Mouse (Mus musculus) layer of hippocampus, adult 2 months (tissue): ENCODE measurements at regions not wholly inside any gene's neighbourhood (a gene's known extent, or its start where the extent isn't known, plus 50 kb on each side); places are given as distances from the start of the nearest gene placed in this dataset.
"Not testable (repeated sequence)": the region's sequence is repeated elsewhere in the genome, so short reads cannot be mapped to it uniquely, and the experiment has no call there.

Experiments used
- DNase-seq, 2 experiments: peaks; one replicate each; pipeline ENCODE4 v3.0.0; 2022; ENCODE audit warnings: low spot score in 2 of 2
- H3K27ac ChIP-seq: fragments of 200-600 bp; 2 replicates; pipeline ENCODE4 v1.8.1; 2022
- H3K4me3 ChIP-seq: fragments of 200-600 bp; 2 replicates; pipeline ENCODE4 v1.8.1; 2022; ENCODE audit warnings: mild to moderate bottlenecking
- CTCF ChIP-seq: fragments of 200-600 bp; conservative IDR thresholded peaks from 2 replicates; pipeline ENCODE4 v1.8.1; 2022; ENCODE audit warnings: antibody characterized with exemption, mild to moderate bottlenecking, moderate library complexity

DNA sequence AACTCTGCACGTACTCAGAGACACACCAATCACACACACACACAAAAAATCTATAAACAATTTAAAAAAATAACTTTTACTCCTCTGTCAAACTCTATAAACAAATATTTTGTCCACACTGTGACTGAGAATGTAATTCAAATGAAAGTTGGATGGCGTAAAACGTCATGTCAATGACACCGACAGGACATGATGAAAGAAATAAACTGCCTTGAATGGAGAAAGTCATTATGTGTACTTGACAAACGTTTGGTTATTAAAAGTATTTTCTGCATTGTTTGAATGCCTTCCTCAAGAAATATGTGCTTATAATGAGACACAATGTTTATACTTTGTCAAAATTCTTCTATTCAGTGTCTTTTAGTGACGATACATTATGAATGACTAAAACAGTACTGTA, 1171.6 kb upstream of the Pcdh20 start:
- no peak for DNase-seq
- no peak for TF ChIP-seq CTCF
- H3K4me3 ChIP-seq = no peak overlapping the region
- H3K27ac ChIP-seq = no peak overlapping the region

GRCm38 (mm10) chr14:89639322-89639721, 1168.1 kb upstream of the Pcdh20 start:
- TF ChIP-seq CTCF = no peak
- peak in 1 of 2 experiments; percentile 7 for DNase-seq
- Histone ChIP-seq H3K27ac (no peak overlapping the region), H3K4me3 (no peak overlapping the region)

GRCm38 (mm10) chr14:89636689-89637088, 1165.5 kb upstream of the Pcdh20 start:
- no peak overlapping the region for H3K4me3 ChIP-seq
- H3K27ac ChIP-seq = no peak overlapping the region
- no peak for DNase-seq
- TF ChIP-seq CTCF = no peak

GRCm38 (mm10) chr14:89634559-89635124, 1163.4 kb upstream of the Pcdh20 start:
- Histone ChIP-seq H3K4me3 (no peak overlapping the region), H3K27ac (no peak overlapping the region)
- no peak for TF ChIP-seq CTCF
- DNase-seq = no peak

- H3K27ac ChIP-seq = no peak overlapping the region
- no peak for TF ChIP-seq CTCF
- no peak overlapping the region for H3K4me3 ChIP-seq
- no peak for DNase-seq
Measured at GRCm38 (mm10) chr14:89633654-89634053, 1162.5 kb upstream of the Pcdh20 start.

DNA sequence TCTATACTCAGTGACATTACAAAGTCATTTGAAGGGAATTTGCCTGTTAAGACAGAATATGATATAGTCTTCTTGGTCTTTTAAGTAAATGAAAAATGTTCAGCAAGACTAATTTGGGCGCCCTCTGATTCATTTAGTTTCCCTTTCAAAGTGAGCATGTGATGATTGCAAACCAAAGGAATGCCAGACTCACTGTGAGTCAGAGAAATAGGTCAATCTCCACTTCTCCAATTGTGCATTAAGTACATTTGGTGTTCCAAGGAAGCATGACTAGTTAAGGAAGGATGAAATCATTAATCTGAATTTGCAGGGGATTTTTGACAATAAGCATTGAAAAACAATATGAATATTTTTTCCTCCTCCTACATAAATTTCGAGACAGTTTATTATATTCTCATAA, 1139.5 kb upstream of the Pcdh20 start:
- Histone ChIP-seq H3K4me3 (no peak overlapping the region), H3K27ac (no peak overlapping the region)
- DNase-seq = no peak
- TF ChIP-seq CTCF = no peak

DNA sequence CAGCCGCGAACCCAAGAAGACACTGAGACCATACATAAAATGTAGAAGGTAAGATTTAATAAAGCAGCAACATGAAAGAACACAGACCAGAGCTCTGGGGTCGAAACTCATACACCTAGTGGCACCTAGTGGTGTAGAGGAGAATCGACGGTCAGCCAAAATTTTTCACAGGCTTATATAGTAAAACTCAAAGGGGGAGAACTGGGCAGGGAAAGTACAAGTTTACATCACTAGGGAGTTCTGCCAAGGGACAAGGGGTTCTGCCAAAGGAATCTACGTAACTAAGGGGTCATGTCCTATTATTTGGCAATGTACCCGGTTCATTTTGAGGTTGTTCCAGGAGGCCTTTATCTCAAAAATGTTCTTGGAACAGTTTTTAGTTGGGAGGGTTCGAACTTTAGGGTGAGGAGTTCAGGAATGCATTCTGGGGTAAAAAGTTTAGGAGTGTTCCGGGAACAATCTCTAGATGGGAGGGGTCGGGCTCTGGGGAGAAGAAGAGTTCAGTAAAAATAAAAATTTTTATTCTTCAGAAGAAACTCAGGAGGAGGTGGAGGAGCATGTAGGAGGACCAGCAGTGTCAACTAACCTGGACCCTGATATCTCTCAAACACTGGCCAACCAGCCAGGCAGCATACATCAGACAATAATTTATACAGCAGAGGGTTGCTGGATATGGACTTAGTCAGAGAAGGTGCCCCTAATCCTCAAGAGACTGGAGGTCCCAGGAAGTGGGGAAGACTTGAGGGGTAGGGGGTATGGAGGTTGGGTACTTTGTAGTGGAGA, 1138.7 kb upstream of the Pcdh20 start:
- not testable (repeated sequence) for H3K4me3 ChIP-seq, DNase-seq, H3K27ac ChIP-seq
- peak; percentile 42 for TF ChIP-seq CTCF

GRCm38 (mm10) chr14:89607550-89607949, 1136.4 kb upstream of the Pcdh20 start:
- H3K4me3 ChIP-seq = no peak overlapping the region
- no peak for TF ChIP-seq CTCF
- no peak for DNase-seq
- H3K27ac ChIP-seq = no peak overlapping the region

DNA sequence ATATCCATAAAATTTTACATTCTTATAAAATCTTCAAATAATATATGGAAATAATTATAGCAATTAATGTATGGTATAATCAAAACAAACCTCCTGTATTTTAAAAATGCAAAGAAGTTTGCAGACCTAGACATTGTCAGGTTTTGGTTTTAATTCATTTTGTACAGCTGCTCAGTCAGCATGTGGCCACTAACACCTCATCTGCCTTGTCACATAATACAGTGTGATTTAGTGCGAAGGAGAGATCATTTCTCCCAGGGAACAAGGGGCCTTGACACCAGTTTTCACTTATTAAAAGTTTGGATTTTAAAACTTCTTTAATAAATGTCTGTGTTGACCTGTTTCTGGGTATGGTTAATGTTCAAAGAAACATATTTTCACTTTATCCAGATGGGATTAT, 1126.6 kb upstream of the Pcdh20 start:
- no peak for TF ChIP-seq CTCF
- DNase-seq = no peak
- H3K27ac ChIP-seq = no peak overlapping the region
- H3K4me3 ChIP-seq = no peak overlapping the region

DNA sequence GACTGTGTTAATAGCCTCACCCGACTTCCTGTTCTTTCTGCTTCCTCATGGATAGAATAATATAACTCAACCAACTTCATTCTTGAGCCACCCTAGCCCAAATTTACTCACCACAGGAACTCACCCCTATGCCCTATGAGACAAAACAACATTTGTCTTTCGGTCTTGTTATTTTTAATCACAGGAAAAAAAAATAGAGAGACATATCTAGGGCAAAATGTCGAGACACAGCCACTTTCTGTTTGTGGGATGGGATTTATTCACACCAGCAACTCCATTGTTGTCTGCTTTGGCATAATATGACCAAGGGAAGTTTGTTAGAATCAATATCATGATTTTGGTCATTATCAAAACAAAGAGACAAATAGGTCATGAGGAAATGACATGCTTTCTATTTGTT, 1102.4 kb upstream of the Pcdh20 start:
- Histone ChIP-seq H3K4me3 (no peak overlapping the region), H3K27ac (no peak overlapping the region)
- TF ChIP-seq CTCF = no peak
- DNase-seq = no peak

- Histone ChIP-seq H3K4me3 (no peak overlapping the region), H3K27ac (no peak overlapping the region)
- DNase-seq = no peak
- no peak for TF ChIP-seq CTCF
Measured at GRCm38 (mm10) chr14:89571703-89572102, 1100.5 kb upstream of the Pcdh20 start.

DNA sequence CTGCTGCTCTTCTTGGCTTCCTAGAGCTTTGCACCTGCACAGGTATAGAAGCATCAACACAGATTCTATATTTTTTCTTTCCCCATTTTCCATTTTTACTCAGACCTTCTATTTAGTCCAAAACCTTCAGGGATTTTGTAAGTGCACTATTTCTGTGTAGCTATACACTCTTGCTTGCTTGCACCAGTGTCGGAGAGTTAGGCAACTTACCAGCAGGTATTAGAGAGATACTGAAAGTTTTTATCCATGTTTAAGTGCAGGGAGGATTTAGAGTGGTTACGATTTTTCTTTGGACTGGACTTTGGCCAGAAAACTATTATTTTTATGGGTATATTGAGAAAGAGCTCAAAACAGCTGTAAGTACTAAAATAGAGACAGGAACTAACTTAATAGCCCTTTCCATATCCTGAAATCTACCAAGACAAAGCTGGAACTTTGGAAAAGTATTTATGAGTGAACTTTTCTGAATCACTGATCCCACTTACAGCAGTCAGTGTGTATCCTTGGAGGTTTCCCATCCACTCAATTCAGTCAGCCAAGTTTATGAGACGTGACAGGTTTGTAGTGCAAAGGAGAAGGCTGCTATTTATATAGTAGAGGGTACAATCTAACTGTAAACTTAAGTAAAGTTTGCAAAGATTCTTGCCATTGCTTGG, 1088.8 kb upstream of the Pcdh20 start:
- Histone ChIP-seq H3K27ac (no peak overlapping the region), H3K4me3 (no peak overlapping the region)
- no peak for TF ChIP-seq CTCF
- no peak for DNase-seq

DNA sequence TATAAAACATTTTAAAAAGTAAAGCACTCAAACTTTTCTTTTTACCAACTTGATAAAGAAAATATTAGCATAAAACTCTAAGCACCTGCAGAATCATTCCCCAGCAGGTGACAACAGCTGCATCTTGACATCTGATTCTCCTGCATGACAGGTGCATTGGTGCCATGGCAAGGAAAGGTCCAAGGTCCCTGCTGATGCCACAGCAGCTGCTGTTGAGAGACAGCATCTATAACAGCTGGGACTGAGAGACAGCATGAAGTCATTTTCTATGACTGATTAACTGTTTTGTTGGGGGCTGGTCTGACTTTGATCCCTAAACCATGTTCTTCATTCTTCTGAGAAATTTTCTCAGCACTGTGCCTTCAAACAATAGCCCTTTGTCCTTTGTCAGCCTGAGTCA, 1086.1 kb upstream of the Pcdh20 start:
- no peak for DNase-seq
- no peak for TF ChIP-seq CTCF
- Histone ChIP-seq H3K27ac (no peak overlapping the region), H3K4me3 (no peak overlapping the region)

DNA sequence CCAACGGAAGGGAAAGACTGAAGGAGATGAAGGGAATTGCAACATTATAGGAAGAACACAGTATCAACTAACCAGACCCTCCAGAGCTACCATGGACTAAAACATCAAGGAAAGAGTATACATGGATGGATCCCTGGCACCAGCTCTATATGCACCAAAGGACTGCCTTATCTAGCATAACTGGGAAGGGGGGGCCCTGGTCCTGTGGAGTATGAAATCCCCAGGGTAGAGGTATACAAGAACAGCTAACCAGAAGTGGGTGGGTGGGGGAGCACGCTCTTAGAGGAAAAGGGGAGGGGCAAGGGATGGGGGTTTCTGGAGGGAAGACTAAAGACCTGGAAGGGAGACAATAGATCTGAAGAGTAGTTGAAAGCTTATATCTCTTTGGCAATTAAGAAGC, 1085.0 kb upstream of the Pcdh20 start:
- H3K27ac ChIP-seq = no peak overlapping the region
- TF ChIP-seq CTCF = no peak
- H3K4me3 ChIP-seq = no peak overlapping the region
- no peak for DNase-seq
